Mouse (Mus musculus) MEL (cell line): Measurements from ENCODE around the gene Tubb3. TPM values are rescaled to one million over a fixed set of nuclear protein-coding genes. Genes with fewer than 3 reads are reported as not detected.
A peak's percentile ranks its signal among the peaks of the same experiment; 100 is the strongest.

Experiments
- DNase-seq: peaks from one replicate; pipeline ENCODE4 v3.0.0; 2011; ENCODE audit warnings: low read depth, low spot score
- H3K27ac ChIP-seq: 2 replicates; pipeline ENCODE4 v1.5.1; 2012; ENCODE audit warnings: low read depth, mild to moderate bottlenecking, control low read depth, low read length, moderate library complexity; ENCODE audit not compliant: control insufficient read depth
- H3K27me3 ChIP-seq, 2 experiments: fragments of 150-350 bp in 1 of 2; sonication (generic) in 1 of 2; 2 replicates each; pipeline ENCODE4 v1.6.1; 2012; ENCODE audit warnings: low read length in 2 of 2, mild to moderate bottlenecking in 2 of 2, improper control_type of control experiment in 1 of 2, moderate library complexity in 1 of 2; ENCODE audit not compliant: insufficient read depth in 2 of 2, control insufficient read depth in 1 of 2
- H3K36me3 ChIP-seq, 2 experiments: 2 replicates each; pipeline ENCODE4 v1.6.1; 2012 to 2014; ENCODE audit warnings: low read length in 2 of 2, improper control_type of control experiment in 1 of 2, inconsistent platforms in 1 of 2, mild to moderate bottlenecking in 1 of 2; ENCODE audit not compliant: insufficient read depth in 2 of 2, control insufficient read depth in 1 of 2
- H3K4me1 ChIP-seq, 2 experiments: fragments of 150-350 bp in 1 of 2; sonication (generic) in 1 of 2; 2 replicates each; pipeline ENCODE4 v1.6.1; 2012; ENCODE audit warnings: low read length in 2 of 2, improper control_type of control experiment in 1 of 2, mild to moderate bottlenecking in 1 of 2; ENCODE audit not compliant: insufficient read depth in 2 of 2, control insufficient read depth in 1 of 2
- H3K4me3 ChIP-seq, 2 experiments: fragments of 150-350 bp in 1 of 2; sonication (generic) in 1 of 2; 2 replicates each; pipeline ENCODE4 v1.5.1; 2012; ENCODE audit warnings: low read depth in 2 of 2, low read length in 2 of 2, mild to moderate bottlenecking in 2 of 2, moderate library complexity in 2 of 2, control low read depth in 1 of 2, improper control_type of control experiment in 1 of 2; ENCODE audit not compliant: control insufficient read depth in 1 of 2, insufficient read depth in 1 of 2
- H3K79me2 ChIP-seq: 2 replicates; pipeline ENCODE4 v1.6.1; 2012; ENCODE audit warnings: mild to moderate bottlenecking, low read length, moderate library complexity; ENCODE audit not compliant: control insufficient read depth, poor library complexity, insufficient read depth
- H3K9ac ChIP-seq: 2 replicates; pipeline ENCODE4 v1.6.1; 2012; ENCODE audit warnings: low read depth, mild to moderate bottlenecking, control low read depth, low read length, moderate library complexity; ENCODE audit not compliant: control insufficient read depth, poor library complexity, severe bottlenecking
- H3K9me3 ChIP-seq: fragments of 150-350 bp; sonication (generic); replicated peaks from 2 replicates; pipeline ENCODE4 v1.6.1; 2012; ENCODE audit warnings: mild to moderate bottlenecking, low read length, improper control_type of control experiment, moderate library complexity; ENCODE audit not compliant: insufficient read depth
- BHLHE40 ChIP-seq: IDR thresholded peaks from 2 replicates; pipeline ENCODE4 v1.6.1; 2012; ENCODE audit warnings: low read depth, mild to moderate bottlenecking, inconsistent platforms, low read length, improper control_type of control experiment, borderline replicate concordance
- CTCF ChIP-seq, 3 experiments: IDR thresholded peaks in 2 of 3; conservative IDR thresholded peaks in 1 of 3; 2 replicates each; pipeline ENCODE4 v1.5.1; 2011 to 2012; ENCODE audit warnings: low read length in 3 of 3, low read depth in 2 of 3, mild to moderate bottlenecking in 2 of 3, improper control_type of control experiment in 1 of 3, inconsistent platforms in 1 of 3, mixed read lengths in 1 of 3, moderate library complexity in 1 of 3; ENCODE audit not compliant: control insufficient read depth in 1 of 3, insufficient read depth in 1 of 3, poor library complexity in 1 of 3, severe bottlenecking in 1 of 3
- E2F4 ChIP-seq: IDR thresholded peaks from 2 replicates; pipeline ENCODE4 v1.6.1; 2011; ENCODE audit warnings: low read depth, low read length, improper control_type of control experiment, borderline replicate concordance
- ELF1 ChIP-seq: IDR thresholded peaks from 2 replicates; pipeline ENCODE4 v1.6.1; 2014; ENCODE audit warnings: low read depth, mild to moderate bottlenecking, inconsistent platforms, low read length, improper control_type of control experiment, moderate library complexity
- EP300 ChIP-seq, 2 experiments: IDR thresholded peaks; 2 replicates each; pipeline ENCODE4 v1.6.1; 2011; ENCODE audit warnings: improper control_type of control experiment in 2 of 2, low read length in 2 of 2, low read depth in 1 of 2, mild to moderate bottlenecking in 1 of 2
- ETS1 ChIP-seq: IDR thresholded peaks from 2 replicates; pipeline ENCODE4 v1.6.1; 2012; ENCODE audit warnings: low read depth, mild to moderate bottlenecking, inconsistent platforms, low read length, improper control_type of control experiment, moderate library complexity
- GABPA ChIP-seq: IDR thresholded peaks from 2 replicates; pipeline ENCODE4 v1.6.1; 2012; ENCODE audit warnings: low read depth, mild to moderate bottlenecking, inconsistent platforms, low read length, improper control_type of control experiment, moderate library complexity
- HCFC1 ChIP-seq: IDR thresholded peaks from 2 replicates; pipeline ENCODE4 v1.6.1; 2012; ENCODE audit warnings: low read depth, mild to moderate bottlenecking, inconsistent platforms, low read length, improper control_type of control experiment, moderate library complexity
- JUND ChIP-seq: IDR thresholded peaks from 2 replicates; pipeline ENCODE4 v1.6.1; 2011; ENCODE audit warnings: low read depth, mild to moderate bottlenecking, improper control_type of control experiment, low read length
- KAT2A ChIP-seq: conservative IDR thresholded peaks from 2 replicates; pipeline ENCODE4 v1.6.1; 2012; ENCODE audit warnings: low read depth, low read length, improper control_type of control experiment, inconsistent platforms
- MAX ChIP-seq: IDR thresholded peaks from 2 replicates; pipeline ENCODE4 v1.6.1; 2011; ENCODE audit warnings: low read length, improper control_type of control experiment
- MEF2A ChIP-seq: IDR thresholded peaks from 2 replicates; pipeline ENCODE4 v1.6.1; 2014; ENCODE audit warnings: low read depth, mild to moderate bottlenecking, inconsistent platforms, low read length, improper control_type of control experiment; ENCODE audit not compliant: poor library complexity, insufficient replicate concordance, severe bottlenecking; ENCODE audit errors: extremely low read depth
- MXI1 ChIP-seq: IDR thresholded peaks from 2 replicates; pipeline ENCODE4 v1.6.1; 2011; ENCODE audit warnings: mild to moderate bottlenecking, low read depth, low read length, improper control_type of control experiment
- MYB ChIP-seq: IDR thresholded peaks from 2 replicates; pipeline ENCODE4 v1.6.1; 2011; ENCODE audit warnings: mild to moderate bottlenecking, low read depth, low read length, improper control_type of control experiment
- NELFE ChIP-seq: IDR thresholded peaks from 2 replicates; pipeline ENCODE4 v1.6.1; 2011; ENCODE audit warnings: low read depth, low read length, improper control_type of control experiment
- NRF1 ChIP-seq: IDR thresholded peaks from 2 replicates; pipeline ENCODE4 v1.6.1; 2014; ENCODE audit warnings: low read depth, mild to moderate bottlenecking, inconsistent platforms, low read length, improper control_type of control experiment, moderate library complexity; ENCODE audit not compliant: poor library complexity, insufficient read depth, severe bottlenecking
- POLR2A ChIP-seq, 2 experiments: IDR thresholded peaks; 2 replicates each; pipeline ENCODE4 v1.6.1; 2011 to 2012; ENCODE audit warnings: low read length in 2 of 2, mild to moderate bottlenecking in 2 of 2, control low read depth in 1 of 2, improper control_type of control experiment in 1 of 2, low read depth in 1 of 2, moderate library complexity in 1 of 2; ENCODE audit not compliant: control insufficient read depth in 1 of 2, insufficient read depth in 1 of 2, poor library complexity in 1 of 2
- POLR2AphosphoS5 ChIP-seq: IDR thresholded peaks from 2 replicates; pipeline ENCODE4 v1.6.1; 2012; ENCODE audit warnings: low read depth, borderline replicate concordance, mild to moderate bottlenecking, inconsistent platforms, low read length, moderate library complexity, mixed read lengths
- RAD21 ChIP-seq: IDR thresholded peaks from 2 replicates; pipeline ENCODE4 v1.6.1; 2011; ENCODE audit warnings: mild to moderate bottlenecking, low read depth, low read length, improper control_type of control experiment
- RCOR1 ChIP-seq: IDR thresholded peaks from 2 replicates; pipeline ENCODE4 v1.6.1; 2012; ENCODE audit warnings: low read depth, mild to moderate bottlenecking, inconsistent platforms, low read length, improper control_type of control experiment
- SIN3A ChIP-seq: IDR thresholded peaks from 2 replicates; pipeline ENCODE4 v1.6.1; 2012; ENCODE audit warnings: low read length, improper control_type of control experiment, inconsistent platforms
- SMC3 ChIP-seq: IDR thresholded peaks from 2 replicates; pipeline ENCODE4 v1.6.1; 2011; ENCODE audit warnings: low read depth, low read length, improper control_type of control experiment
- TAL1 ChIP-seq: IDR thresholded peaks from 2 replicates; pipeline ENCODE4 v1.6.1; 2012; ENCODE audit warnings: mild to moderate bottlenecking, inconsistent platforms, low read length, moderate library complexity, mixed read lengths
- TBP ChIP-seq: IDR thresholded peaks from 2 replicates; pipeline ENCODE4 v1.8.0; 2011; ENCODE audit warnings: low read depth, low read length, improper control_type of control experiment
- TCF12 ChIP-seq: IDR thresholded peaks from 2 replicates; pipeline ENCODE4 v1.6.1; 2014; ENCODE audit warnings: low read depth, mild to moderate bottlenecking, inconsistent platforms, low read length, improper control_type of control experiment, moderate library complexity
- UBTF ChIP-seq: IDR thresholded peaks from 2 replicates; pipeline ENCODE4 v1.6.1; 2012; ENCODE audit warnings: low read depth, mild to moderate bottlenecking, inconsistent platforms, low read length, improper control_type of control experiment, moderate library complexity, borderline replicate concordance; ENCODE audit not compliant: insufficient read depth
- USF1 ChIP-seq: IDR thresholded peaks from 2 replicates; pipeline ENCODE4 v1.6.1; 2014; ENCODE audit warnings: low read depth, mild to moderate bottlenecking, inconsistent platforms, low read length, improper control_type of control experiment, moderate library complexity
- ZC3H11A ChIP-seq: IDR thresholded peaks from 2 replicates; pipeline ENCODE4 v1.6.1; 2012; ENCODE audit warnings: low read depth, mild to moderate bottlenecking, inconsistent platforms, low read length, improper control_type of control experiment
- ZKSCAN1 ChIP-seq: IDR thresholded peaks from 2 replicates; pipeline ENCODE4 v1.6.1; 2012; ENCODE audit warnings: low read depth, mild to moderate bottlenecking, inconsistent platforms, low read length, improper control_type of control experiment, moderate library complexity
- ZMIZ1 ChIP-seq: IDR thresholded peaks from 2 replicates; pipeline ENCODE4 v1.6.1; 2012; ENCODE audit warnings: low read depth, mild to moderate bottlenecking, inconsistent platforms, low read length, improper control_type of control experiment, moderate library complexity
- ZNF384 ChIP-seq: IDR thresholded peaks from 2 replicates; pipeline ENCODE4 v1.6.1; 2012; ENCODE audit warnings: low read depth, mild to moderate bottlenecking, inconsistent platforms, low read length, improper control_type of control experiment
- polyA plus RNA-seq, 2 experiments: library from polyadenylated mRNA; stranded (reverse) in 1 of 2; unstranded in 1 of 2; fragments of >175 nt in 1 of 2; fragments of >200 nt in 1 of 2; gene quantifications; 2 replicates each; pipeline versions ENCODE4 v1.2.1 to v1.2.4; 2012; ENCODE audit warnings: low replicate concordance in 2 of 2, low read depth in 1 of 2; ENCODE audit not compliant: insufficient read length in 2 of 2, insufficient read depth in 1 of 2, missing spikeins in 1 of 2
- total RNA-seq: library from RNA; depleted of rRNA; stranded (reverse); fragments of 300-350 nt; gene quantifications from 2 replicates; pipeline ENCODE4 v1.2.3, GENCODE M21; 2012

The Tubb3 gene
- total and polyA plus RNA-seq, 3 experiments, result 0.69 to 1.4 TPM; not detected in 1

- no peak for TF ChIP-seq ZKSCAN1
- TF ChIP-seq HCFC1, result peak; percentile 90
- peak; percentile 88 for TF ChIP-seq NELFE
- peak; percentile 52 for TF ChIP-seq TCF12
- no peak for TF ChIP-seq GABPA
- no peak for TF ChIP-seq UBTF
- no peak for TF ChIP-seq ZC3H11A
- no peak; the same call in none of the 2 replicates for TF ChIP-seq ETS1
- peak; percentile 77; the same call in 1 of the 2 replicates for TF ChIP-seq SIN3A
- peak; percentile 84 to 95 for TF ChIP-seq POLR2A (IDR thresholded peaks at IDR 0.05; ENCODE audit: control insufficient read depth in 1 of 2, insufficient read depth in 1 of 2, low read depth in 1 of 2, low read length in 2 of 2, poor library complexity in 1 of 2)
- TF ChIP-seq POLR2AphosphoS5, result no peak
- peak; percentile 26; the same call in 1 of the 2 replicates for TF ChIP-seq MXI1
- TF ChIP-seq KAT2A, result no peak; the same call in 1 of the 2 replicates
- no peak for TF ChIP-seq E2F4
These were observed 37.6 kb upstream of the Tubb3 start, which contains the start of gene Tcf25 (continued) for GRCm38 (mm10) chr8:123373403-123374238.

- H3K4me3 ChIP-seq, result peak overlapping the region; percentile 68 to 97
- peak; percentile 93 for DNase-seq
- H3K9me3 ChIP-seq, result no peaks in the 10 kb centered on the region
- H3K27ac ChIP-seq, result peak overlapping the region; percentile 95
- no peaks in the 10 kb centered on the region for H3K27me3 ChIP-seq
- H3K36me3 ChIP-seq, result peaks cover 0 to 11% of the 10 kb centered on the region in 2 experiments; a peak in 3 of 4 replicates
- H3K79me2 ChIP-seq, result peaks cover 37% of the 10 kb centered on the region
- H3K4me1 ChIP-seq, result peaks cover 0 to 15% of the 10 kb centered on the region in 2 experiments; a peak in 1 of 4 replicates
- peak overlapping the region; percentile 99 for H3K9ac ChIP-seq
- TF ChIP-seq ZMIZ1 (no peak), CTCF (IDR thresholded peaks at IDR 0.05 in 2 of 3, conservative IDR thresholded peaks at IDR 0.05 in 1 of 3; ENCODE audit: control insufficient read depth in 1 of 3, insufficient read depth in 1 of 3, low read depth in 2 of 3, low read length in 3 of 3, poor library complexity in 1 of 3, severe bottlenecking in 1 of 3) (no peak), E2F4 (no peak), RCOR1 (no peak), GABPA (no peak), POLR2A (IDR thresholded peaks at IDR 0.05; ENCODE audit: control insufficient read depth in 1 of 2, insufficient read depth in 1 of 2, low read depth in 1 of 2, low read length in 2 of 2, poor library complexity in 1 of 2) (no peak), SMC3 (no peak), HCFC1 (peak; percentile 72), SIN3A (peak; percentile 7; the same call in 1 of the 2 replicates), EP300 (IDR thresholded peaks at IDR 0.05; ENCODE audit: low read depth in 1 of 2, low read length in 2 of 2) (no peak), ZNF384 (no peak), USF1 (no peak), RAD21 (no peak), TAL1 (no peak), POLR2AphosphoS5 (no peak), MYB (no peak), JUND (no peak), TBP (no peak), NRF1 (no peak), TCF12 (no peak), KAT2A (no peak), MEF2A (no peak), ZC3H11A (no peak), ELF1 (no peak), BHLHE40 (no peak), ETS1 (peak; percentile 67; the same call in 1 of the 2 replicates), MAX (no peak), UBTF (no peak)
These were observed 37.0 kb upstream of the Tubb3 start for GRCm38 (mm10) chr8:123374239-123374578.
